Mouse (Mus musculus) thymus, adult 2 months (tissue): ENCODE results near the gene Plac1.

Experiments used
- CTCF ChIP-seq: fragments of 200-500 bp; IDR thresholded peaks from 2 replicates; pipeline ENCODE4 v1.5.1; 2012; ENCODE audit warnings: mild to moderate bottlenecking, control low read depth, low read length, moderate library complexity, borderline replicate concordance; ENCODE audit not compliant: control insufficient read depth, poor library complexity, insufficient read depth; ENCODE audit errors: extremely low read depth
- POLR2A ChIP-seq: fragments of 200-500 bp; IDR thresholded peaks from 2 replicates; pipeline ENCODE4 v1.6.1; 2012; ENCODE audit warnings: mild to moderate bottlenecking, low read length, control low read depth, moderate library complexity; ENCODE audit not compliant: control insufficient read depth, poor library complexity, insufficient read depth; ENCODE audit errors: extremely low read depth

DNA sequence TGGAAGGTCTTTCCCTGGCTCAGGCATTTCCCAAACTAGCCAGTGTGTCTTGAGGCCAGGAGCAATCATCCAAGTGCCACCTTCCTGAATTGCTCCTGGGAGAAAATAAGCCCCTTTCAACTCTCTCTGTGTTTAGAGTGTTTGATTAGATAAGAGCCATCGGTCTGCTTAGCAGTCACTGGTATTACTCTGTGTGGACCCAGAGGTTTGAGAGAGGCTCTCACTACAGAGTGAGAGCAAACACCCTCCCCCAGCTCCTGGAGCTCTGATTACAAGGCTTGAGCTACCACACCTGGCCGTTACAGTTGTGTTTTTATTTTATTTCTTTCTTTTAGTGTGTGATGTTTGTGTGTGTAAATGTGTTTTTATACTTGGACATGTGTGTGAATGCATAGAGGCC is 193.0 kb downstream of the Plac1 start:
- no peak for TF ChIP-seq POLR2A
- no peak for TF ChIP-seq CTCF
